Mouse (Mus musculus) liver, postnatal 0 days (tissue): ENCODE measurements around the gene Npy2r.

Source experiments
- CTCF ChIP-seq: sonication (generic); IDR thresholded peaks from 2 replicates; pipeline ENCODE4 v1.5.1; 2016; ENCODE audit warnings: antibody characterized with exemption, low read depth
- EP300 ChIP-seq: IDR thresholded peaks from 2 replicates; pipeline ENCODE4 v1.6.1; 2016; ENCODE audit warnings: antibody characterized with exemption, low read depth, mild to moderate bottlenecking

DNA sequence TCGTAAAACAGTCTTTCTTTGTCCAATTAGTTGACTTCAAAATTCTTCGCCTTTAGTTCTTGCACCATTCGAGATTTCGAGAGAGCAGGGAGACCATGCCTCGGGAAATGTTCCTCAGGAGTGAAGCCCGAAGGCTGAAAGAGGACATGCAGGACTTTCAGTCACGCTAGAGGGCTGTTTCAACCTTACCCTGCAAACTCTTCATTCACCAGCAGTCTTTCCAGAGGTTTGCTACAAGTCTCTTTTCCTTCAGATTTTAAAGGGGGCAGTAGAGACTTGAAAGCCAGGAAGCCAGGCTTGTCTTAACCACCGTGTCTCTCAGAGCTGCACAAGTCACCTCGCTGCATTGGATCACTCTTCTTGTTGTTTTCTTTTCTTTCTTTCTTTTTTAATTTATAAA, 869 bp upstream of the Npy2r start:
- TF ChIP-seq CTCF (no peak), EP300 (no peak)
